Mouse (Mus musculus) embryonic fibroblast, embryonic 13.5 days (primary cell): ENCODE measurements around the gene Zfhx2.

ENCODE experiments used
- CTCF ChIP-seq: IDR thresholded peaks from 2 replicates; pipeline ENCODE4 v1.5.1; 2011; ENCODE audit warnings: mild to moderate bottlenecking, control low read depth, low read length, moderate library complexity, borderline replicate concordance; ENCODE audit not compliant: insufficient read depth
- POLR2A ChIP-seq: IDR thresholded peaks from 2 replicates; pipeline ENCODE4 v1.6.1; 2011; ENCODE audit warnings: low read depth, mild to moderate bottlenecking, control low read depth, low read length, moderate library complexity

DNA sequence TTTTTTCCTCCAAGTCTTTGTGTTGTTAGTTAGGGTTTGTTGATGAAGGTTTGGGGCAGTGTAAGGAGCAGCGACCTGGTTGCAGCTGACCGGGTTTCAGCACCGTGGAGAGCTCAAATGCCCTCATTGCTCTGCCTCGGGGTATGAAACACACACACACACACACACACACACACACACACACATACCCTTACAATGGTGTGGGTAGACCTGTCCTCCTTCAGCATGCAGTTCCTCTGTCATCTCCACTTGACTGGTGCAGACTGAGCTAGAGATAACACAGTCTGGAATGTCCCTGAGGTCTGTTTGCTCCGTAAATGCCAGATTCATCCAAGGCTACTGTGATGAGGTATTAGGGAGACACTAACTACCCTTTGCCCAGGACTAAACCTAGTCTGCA lies 64.9 kb downstream of the Zfhx2 start:
- TF ChIP-seq POLR2A = no peak
- TF ChIP-seq CTCF = no peak
